Mouse (Mus musculus) frontal cortex, adult 2 months (tissue): ENCODE data around the gene Nop9. TPM values are rescaled to one million over a fixed set of nuclear protein-coding genes. Genes with fewer than 3 reads are reported as not detected.
A peak's percentile ranks its signal among the peaks of the same experiment; 100 is the strongest.

Source experiments
- DNase-seq, 2 experiments: peaks; one replicate each; pipeline ENCODE4 v3.0.0; 2022; ENCODE audit warnings: low spot score in 1 of 2; ENCODE audit errors: extremely low spot score in 1 of 2
- polyA plus RNA-seq: library from polyadenylated mRNA; depleted of rRNA; stranded (reverse); fragments of >200 nt; gene quantifications from 2 replicates; pipeline ENCODE4 v1.2.3, GENCODE M21; 2012

Nop9 gene
- polyA plus RNA-seq, 1 experiment: 8.9 TPM

DNA sequence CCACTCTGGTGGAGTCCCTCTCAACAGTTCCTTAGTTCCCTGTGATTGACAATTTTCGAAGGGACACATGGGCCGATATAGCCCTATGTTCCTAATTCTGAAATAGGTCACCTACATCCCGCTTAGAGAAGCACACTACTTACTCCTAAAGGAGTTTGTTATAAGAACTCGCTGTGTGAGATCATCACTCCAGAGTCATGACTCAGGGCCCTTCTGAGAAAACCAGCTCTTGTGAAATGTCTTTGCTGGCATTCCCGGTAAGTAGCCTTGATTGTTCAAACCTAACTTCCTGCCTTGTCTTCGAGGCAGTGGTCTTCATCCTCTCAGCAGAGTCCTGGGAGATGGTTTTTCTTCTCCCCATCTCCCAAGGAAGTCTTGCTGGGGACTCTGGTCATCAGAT lies 23.1 kb downstream of the Nop9 start:
- DNase-seq: no peak

DNA sequence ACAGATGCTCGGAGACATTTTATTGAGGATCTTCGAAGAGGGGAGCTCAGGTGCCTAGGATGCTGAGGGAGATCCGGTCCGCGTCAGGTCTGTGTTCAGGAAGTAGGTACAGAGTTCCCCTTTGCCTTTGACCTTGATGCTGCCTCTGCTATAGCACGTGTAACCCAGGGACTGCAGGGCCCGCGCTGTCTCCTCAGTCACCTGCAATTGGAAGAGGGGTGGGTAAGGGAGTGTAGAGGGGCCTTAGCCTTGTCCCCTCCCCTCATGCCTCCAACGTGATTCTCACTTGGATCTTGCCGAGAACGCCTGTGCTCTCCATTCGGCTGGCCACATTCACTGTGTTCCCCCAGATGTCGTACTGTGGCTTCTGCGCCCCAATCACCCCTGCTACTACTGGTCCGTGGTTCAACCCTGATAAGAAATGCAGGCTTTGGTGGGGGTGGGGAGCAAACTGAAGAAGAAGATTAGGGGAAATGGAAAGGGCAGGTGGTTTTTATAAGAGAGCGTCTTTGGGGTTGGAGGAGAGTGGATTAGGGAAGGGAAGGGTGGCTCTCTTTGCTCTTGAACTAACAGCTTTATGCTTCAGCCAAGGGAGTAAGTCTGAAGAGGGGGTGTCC lies 23.7 kb downstream of the Nop9 start:
- no peak for DNase-seq

GRCm38 (mm10) chr14:55776711-55777110 lies 31.2 kb downstream of the Nop9 start:
- DNase-seq: no peak

GRCm38 (mm10) chr14:55777176-55777575 lies 31.7 kb downstream of the Nop9 start:
- no peak for DNase-seq

GRCm38 (mm10) chr14:55777806-55778205 lies 32.3 kb downstream of the Nop9 start:
- DNase-seq: no peak

DNA sequence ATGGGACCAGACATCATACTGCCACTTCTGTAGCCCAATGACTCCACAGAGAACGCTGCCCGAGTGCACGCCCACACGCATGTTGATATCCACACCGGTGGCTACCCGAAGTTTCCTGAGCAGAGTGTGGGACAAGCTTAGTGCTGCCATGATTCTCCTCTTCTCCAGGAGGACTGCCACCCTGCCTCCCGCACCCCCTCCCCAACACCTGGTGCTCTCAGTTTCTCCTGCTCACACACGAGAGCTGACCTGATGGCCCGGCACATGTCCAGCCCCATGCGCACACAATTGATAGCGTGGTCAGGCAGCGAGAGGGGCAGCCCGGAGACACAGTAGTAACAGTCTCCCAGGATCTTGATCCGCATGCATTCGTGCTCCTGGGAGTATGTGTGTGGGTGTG lies 33.2 kb downstream of the Nop9 start:
- DNase-seq: no peak

- DNase-seq: no peak
These were observed 34.2 kb downstream of the Nop9 start for GRCm38 (mm10) chr14:55779656-55780055.

DNA sequence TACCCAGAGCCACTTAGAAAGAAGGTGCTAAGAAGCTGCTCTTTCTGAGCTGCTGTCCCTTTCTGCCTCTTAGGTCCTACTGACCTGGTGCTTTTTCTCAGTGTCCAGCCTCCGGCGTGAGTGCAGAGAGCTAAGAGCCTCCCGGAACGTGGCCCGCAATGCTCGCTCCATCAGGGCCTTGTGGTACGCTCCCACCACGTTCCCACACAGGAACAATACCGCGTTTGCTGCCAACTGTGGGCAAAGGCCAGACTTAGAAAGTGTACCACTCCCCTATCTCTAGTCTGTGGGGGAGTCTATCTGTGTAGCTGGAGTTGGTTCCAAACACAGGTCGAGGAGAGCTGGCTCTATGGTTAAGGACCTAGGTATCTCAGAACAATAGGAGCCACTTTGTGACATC lies 35.2 kb downstream of the Nop9 start:
- DNase-seq: no peak

DNA sequence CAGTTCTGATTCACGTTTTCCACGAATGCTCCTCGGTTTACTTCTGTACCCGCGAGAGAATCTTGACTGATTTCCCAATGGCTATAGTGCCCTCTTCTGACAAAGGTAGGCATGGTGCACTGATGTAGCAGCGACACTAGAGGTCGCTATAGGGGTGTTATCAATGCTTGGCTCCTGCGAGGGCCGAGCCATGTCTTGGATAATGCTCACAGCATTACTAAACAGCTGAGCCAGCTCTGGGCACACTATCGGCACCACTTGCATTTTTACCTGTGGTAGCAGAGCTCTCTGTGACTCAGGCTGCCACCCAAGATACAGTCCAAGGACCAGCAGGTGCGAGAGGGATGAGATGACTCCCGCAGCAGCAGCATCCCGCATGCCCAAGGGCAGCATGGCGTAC lies 35.8 kb downstream of the Nop9 start:
- peak in 1 of 2 experiments; percentile 76 for DNase-seq

DNA sequence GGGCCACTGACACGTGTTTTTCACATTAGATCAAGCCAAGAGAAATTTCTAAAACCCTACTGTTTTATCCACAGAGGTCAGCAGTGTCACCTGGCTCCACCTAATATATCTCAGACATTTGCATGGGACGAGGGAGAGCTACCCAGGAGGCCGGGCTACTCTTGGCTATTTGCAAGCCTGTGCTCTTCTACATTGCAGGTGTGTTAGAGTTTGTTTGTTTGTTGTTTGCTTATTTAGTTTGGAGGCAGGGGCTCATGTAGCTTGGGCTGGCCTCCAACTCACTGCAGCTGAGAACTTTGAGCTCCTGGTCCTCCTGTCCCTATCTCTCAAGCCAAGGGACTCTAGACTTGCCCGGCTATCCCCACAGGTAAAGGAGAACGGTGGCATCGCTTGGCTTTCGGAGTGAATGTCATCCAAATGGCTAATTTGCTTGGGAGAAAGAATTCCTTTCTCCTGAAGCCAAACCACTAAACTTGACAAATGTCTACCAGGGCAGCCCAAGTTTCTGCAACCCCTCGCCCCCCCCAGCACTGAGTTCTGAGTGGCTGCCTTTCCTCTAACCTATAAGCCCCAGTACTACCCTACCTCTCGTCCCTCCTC lies 37.0 kb downstream of the Nop9 start:
- DNase-seq: no peak

- no peak for DNase-seq
These were observed 37.9 kb downstream of the Nop9 start for GRCm38 (mm10) chr14:55783171-55783957.

DNA sequence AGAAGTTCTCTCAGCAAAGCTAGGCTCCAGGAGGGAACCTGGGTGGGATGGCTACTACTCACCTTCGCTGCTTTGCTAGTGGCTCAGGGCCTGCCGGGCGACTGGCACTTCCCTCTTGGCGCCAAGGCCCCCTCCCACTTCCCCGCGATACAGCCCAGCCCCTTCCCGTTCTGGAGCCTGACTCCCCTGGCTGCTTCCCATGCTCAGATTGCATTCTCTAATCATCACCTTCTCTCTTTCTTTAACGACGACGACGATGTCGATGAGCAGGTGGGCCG lies 38.4 kb downstream of the Nop9 start, which contains the start of gene Adcy4:
TSS of gene Adcy4 (minus strand) at position 138 of the 278 bp plus-strand sequence.
- no peak for DNase-seq

GRCm38 (mm10) chr14:55785195-55785594 lies 39.7 kb downstream of the Nop9 start:
- DNase-seq: no peak

GRCm38 (mm10) chr14:55787731-55788130 lies 42.2 kb downstream of the Nop9 start:
- DNase-seq: no peak

- DNase-seq: no peak
These were observed 43.0 kb downstream of the Nop9 start, which contains the start of gene Ripk3 for GRCm38 (mm10) chr14:55788256-55789050. Gene Ripk3, minus strand, starts transcription at chr14:55788865.

DNA sequence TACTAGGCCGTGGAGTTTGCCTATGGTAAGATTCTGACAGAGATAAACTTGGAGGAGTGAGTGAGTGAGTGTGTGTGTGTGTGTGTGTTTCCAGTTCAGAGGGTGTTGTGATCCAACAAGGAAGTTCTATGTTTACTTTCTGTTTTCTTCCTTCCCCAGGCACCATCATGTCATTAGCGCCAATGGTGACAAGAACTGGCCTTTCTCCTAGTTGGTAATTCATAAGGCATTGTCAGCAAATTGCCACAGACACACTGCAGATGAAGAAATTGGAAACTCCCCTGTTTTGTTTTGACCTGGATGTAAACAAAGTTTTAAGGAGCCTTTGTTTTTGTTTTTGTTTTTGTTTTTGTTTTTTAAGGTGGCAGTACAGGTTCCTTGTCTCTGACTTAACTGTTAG lies 48.0 kb downstream of the Nop9 start:
- no peak for DNase-seq

DNA sequence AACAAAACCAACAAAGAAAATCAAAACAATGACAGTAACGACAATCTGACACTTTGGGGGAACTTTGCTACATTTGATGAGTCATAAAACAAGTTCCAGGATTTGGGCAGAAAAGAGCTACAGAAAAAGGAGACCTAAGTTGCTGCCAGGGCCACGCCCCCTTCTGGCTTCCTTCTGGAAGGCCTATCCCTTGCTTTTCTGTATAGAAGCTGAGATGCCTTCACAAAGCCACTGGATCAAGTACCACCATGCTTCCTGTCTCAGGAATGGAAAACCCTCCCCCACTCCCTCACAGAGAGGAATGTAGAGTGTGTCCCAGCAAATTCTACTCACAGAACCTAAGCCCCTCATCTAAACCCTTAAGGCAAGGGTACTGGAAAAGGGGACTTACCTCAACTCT lies 48.5 kb downstream of the Nop9 start:
- no peak for DNase-seq

DNA sequence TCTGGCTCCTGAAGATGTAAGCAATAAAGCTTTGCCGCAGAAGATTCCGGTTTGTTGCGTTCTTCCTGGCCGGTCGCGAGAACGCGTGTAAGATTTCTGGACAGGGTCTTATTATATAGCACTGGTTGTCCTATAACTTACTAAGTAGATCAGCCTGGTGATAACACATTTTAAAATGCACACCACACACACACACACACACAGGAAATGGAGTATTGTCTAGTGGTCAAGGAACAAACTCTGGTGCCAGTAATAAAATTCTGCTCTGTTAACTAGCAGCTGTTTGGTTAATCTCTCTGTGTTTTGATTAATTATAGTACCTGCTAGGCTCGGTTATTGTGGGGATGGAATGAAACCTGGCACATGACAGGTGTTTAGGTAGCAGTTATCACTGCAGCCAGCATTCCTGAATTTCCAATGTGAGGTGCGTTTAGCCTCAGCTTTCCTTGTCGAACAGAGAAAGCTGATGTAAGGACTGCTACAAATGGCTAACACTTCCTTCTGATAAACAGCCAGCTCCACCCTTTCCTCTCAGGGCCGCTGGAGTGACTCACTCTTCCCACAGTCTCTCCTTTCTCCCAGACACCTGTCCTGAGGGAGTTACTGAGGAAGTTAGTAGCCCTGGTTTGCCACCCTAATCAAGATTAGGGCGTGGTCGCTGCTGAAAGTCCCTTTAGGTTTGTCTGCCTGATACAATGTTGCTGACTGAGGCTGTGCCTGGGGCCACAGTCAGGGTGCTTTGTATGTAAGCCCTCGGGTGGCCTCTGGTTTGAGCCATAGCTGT lies 50.1 kb downstream of the Nop9 start:
- no peak for DNase-seq
